Mouse (Mus musculus): Measurements from ENCODE around the gene Kdm7a.

GRCm38 (mm10) chr6:39146041-39146440, 60.5 kb downstream of the Kdm7a start:
- TF ChIP-seq CTCF (IDR thresholded peaks at IDR 0.05; ENCODE audit: control insufficient read depth, insufficient read depth, insufficient read length) (no peak), USF1 (IDR thresholded peaks at IDR 0.05; ENCODE audit: low read depth) (no peak), CEBPB (IDR thresholded peaks at IDR 0.05; ENCODE audit: low read depth) (no peak), MYOG (IDR thresholded peaks at IDR 0.05; ENCODE audit: control insufficient read depth, extremely low read depth, insufficient read length) (no peak), MYOD1 (IDR thresholded peaks at IDR 0.05; ENCODE audit: control insufficient read depth, insufficient read length, low read depth) (no peak), MAX (IDR thresholded peaks at IDR 0.05) (no peak), FOSL1 (IDR thresholded peaks at IDR 0.05; ENCODE audit: insufficient read depth, low read length, poor library complexity, severe bottlenecking) (no peak)

Measured in C2C12 (cell line).